Mouse (Mus musculus) heart, adult 2 months (tissue): ENCODE measurements at regions not wholly inside any gene's neighbourhood (a gene's known extent, or its start where the extent isn't known, plus 50 kb on each side); places are given as distances from the start of the nearest gene placed in this dataset.

Source experiments
- CTCF ChIP-seq: fragments of 200-600 bp; IDR thresholded peaks from 2 replicates; pipeline ENCODE4 v1.8.1; 2022; ENCODE audit warnings: antibody characterized with exemption, mild to moderate bottlenecking, moderate library complexity
- EP300 ChIP-seq: fragments of 200-500 bp; IDR thresholded peaks from 2 replicates; pipeline ENCODE4 v1.6.1; 2011; ENCODE audit warnings: low read depth, low read length, control low read depth; ENCODE audit not compliant: insufficient read depth
- POLR2A ChIP-seq: fragments of 200-500 bp; IDR thresholded peaks from 2 replicates; pipeline ENCODE4 v1.6.1; 2011; ENCODE audit warnings: mild to moderate bottlenecking, low read depth, low read length, control low read depth; ENCODE audit not compliant: insufficient read depth

DNA sequence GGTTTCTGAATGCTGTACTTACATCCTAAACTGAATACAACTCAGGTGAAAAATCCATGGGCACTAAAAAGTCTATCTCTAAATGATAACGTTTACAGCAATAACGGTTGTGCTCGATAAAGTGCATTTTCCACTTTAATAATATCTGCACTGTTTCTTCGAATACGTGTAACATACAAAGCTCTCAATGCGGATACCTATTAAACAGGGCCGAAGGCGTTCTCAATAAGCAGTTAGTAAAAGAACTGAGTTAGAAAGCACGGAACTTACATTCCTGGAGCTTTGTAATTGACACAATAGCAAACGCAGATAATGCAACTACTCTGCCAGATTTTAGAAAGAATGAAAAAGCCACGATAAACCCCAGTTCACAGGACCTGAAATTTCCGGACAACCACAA is 127.8 kb downstream of the Zfp945 start:
- TF ChIP-seq EP300 (no peak), CTCF (no peak), POLR2A (no peak)
